Mouse (Mus musculus): ENCODE measurements around the gene Yap1.
"Not testable (repeated sequence)": the region's sequence is repeated elsewhere in the genome, so short reads cannot be mapped to it uniquely, and the experiment has no call there.

DNA sequence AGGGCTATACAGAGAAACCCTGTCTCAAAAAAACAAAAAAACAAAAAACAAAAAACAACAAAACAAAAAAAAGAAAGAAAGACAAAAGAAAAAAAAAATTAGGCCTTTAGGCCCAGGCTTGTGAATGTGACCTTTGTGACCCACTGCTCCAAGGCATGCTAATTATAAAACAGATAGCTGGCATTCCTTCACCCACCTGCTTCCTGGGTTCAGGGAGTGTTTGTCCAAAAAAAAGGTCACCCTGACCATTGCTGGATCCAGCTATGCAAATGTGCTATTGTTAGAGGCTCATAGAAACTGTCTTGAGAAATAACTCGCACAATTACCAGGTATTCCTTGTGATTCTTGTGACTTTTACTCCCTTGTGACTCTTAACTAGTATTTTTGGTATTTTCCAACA is 112.6 kb downstream of the Yap1 start:
- not testable (repeated sequence) for TF ChIP-seq CTCF (IDR thresholded peaks at IDR 0.05; ENCODE audit: insufficient read depth, low read length); POLR2A (IDR thresholded peaks at IDR 0.05; ENCODE audit: borderline replicate concordance, extremely low read depth, low read depth, low read length)
